Mouse (Mus musculus): Measurements from ENCODE around the gene Lrrc2. TPM values are rescaled to one million over a fixed set of nuclear protein-coding genes. Genes with fewer than 3 reads are reported as not detected.

The Lrrc2 gene
- not detected in 2 replicates for total RNA-seq (2023)

DNA sequence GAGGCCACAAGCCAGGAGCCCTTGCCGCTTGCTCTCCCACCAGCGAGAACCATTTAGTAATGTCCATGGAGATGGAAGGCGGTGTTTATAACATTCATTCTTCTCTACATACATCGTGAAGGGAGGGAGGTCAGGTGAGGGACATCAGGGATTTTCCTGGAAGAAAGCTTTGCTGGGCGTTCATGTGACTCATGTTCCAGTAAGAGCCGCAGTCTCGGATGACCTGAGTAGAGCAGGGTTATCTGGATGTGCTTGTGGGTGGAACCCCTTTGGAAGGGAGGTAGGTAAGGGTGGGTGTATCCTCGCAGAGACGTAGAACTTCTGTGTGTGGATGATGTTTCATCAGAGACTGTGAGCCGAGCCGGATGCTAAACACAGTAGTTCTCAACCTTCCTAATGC lies at the start of gene Lrrc2:
Gene Lrrc2, plus strand, starts transcription at position 149 of the 400 bp plus-strand sequence.

DNA sequence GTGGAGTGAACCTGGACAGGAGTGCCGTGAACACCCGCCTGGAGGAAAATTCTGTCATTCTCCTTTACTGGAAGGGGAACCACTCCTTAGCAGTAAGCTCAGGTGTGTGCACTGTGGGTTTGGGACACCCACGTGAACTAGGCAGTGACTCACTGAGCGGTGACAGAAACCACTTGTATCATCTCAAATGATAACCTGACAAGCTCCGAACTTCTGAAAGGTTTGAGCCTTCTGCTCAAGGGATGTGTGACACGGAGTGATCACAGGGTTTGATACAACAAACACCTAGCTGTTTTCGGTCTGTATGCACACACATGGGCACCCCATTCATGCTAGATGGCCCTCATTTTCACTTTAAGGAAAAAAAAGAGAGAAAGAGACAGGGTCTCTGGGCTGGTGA lies 34.6 kb upstream of the Lrrc2 start, which contains the start of gene Fam240a:
Gene Fam240a, minus strand, starts transcription at position 76 of the 400 bp plus-strand sequence.

DNA sequence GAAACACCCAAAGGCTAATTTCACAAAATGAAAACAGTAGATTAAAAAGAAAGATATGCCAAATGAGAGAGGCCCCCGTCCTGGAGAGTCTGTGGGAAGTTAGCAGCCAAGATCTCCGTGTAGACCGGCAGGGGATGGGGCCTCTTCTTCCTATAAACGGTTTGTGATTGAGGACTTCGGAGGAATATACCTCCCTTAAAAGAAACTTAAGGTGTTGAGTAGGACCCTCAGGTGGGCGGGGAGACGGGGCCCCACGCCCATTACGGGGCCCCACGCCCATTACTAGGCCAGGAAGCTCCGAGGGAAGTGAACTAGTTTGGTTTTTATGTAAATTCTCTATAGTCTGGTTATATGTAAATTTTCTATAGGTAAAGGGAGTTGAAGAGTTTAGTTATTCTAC lies 5.4 kb upstream of the Lrrc2 start, which contains the start of gene Tdgf1:
Gene Tdgf1, minus strand, starts transcription at position 233 of the 400 bp plus-strand sequence.

DNA sequence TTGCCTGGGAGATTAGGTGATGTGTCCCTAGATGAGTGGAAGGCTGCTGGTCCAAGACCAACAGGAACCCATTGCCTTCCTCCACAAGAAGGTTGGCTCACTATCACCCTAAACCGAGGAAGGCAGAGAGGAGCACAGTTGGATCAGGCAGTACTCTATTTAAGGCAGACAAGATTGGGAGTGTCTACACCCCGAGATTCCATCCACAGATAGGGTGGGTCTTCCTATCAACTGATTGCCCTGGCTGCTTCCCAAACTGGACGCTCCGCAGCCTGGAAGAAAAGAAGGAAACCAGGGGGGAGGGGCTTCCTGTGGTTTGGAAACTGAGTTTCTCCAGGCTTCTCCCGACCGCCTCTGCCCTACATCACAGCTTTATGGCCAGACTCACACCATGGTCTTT lies 38.9 kb downstream of the Lrrc2 start, which contains the start of gene Rtp3:
Gene Rtp3, minus strand, starts transcription at position 380 of the 400 bp plus-strand sequence.

DNA sequence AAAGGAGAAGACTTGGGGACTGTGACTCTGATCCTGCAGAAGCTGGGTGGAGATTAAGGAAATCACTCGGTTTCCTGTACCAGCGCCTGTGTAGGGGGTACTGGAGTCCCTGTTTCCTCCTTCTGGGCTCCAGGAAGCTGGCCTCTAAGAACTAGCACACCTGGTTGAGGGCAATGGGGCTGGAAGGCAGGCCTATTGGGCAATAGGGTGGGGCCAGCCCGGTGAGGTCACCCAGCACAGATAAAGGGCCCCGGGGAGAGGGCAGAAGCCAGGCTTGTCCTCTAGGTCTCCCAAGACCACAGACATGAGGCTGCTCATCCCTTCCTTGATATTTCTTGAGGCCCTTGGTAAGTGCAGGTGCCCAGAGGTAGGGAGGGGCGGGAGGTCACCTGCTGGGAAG lies 67.7 kb downstream of the Lrrc2 start, which contains the start of gene Ltf:
Gene Ltf, plus strand, starts transcription at position 250 of the 400 bp plus-strand sequence.

Other genes starting within 250 kb of the Lrrc2 start
- gene Myl3, start 209.7 kb upstream of the Lrrc2 start, total RNA-seq (2023) = not detected in 2 replicates
- gene Pth1r, start 204.4 kb upstream of the Lrrc2 start, total RNA-seq (2023) = 0.39 and 0.47 TPM in 2 replicates
- gene Prss42, start 153.4 kb upstream of the Lrrc2 start, total RNA-seq (2023) = not detected in 2 replicates
- not detected in 2 replicates for gene Prss44, start 137.6 kb upstream of the Lrrc2 start, total RNA-seq (2023)
- not detected in 2 replicates for gene Prss43, start 124.9 kb upstream of the Lrrc2 start, total RNA-seq (2023)
- not detected in 2 replicates for gene Prss45, start 117.0 kb upstream of the Lrrc2 start, total RNA-seq (2023)
- not detected in 2 replicates for gene Prss46, start 107.0 kb upstream of the Lrrc2 start, total RNA-seq (2023)
- gene Prss50, start 93.6 kb upstream of the Lrrc2 start, total RNA-seq (2023) = not detected in 2 replicates
- gene Als2cl, start 71.7 kb upstream of the Lrrc2 start, total RNA-seq (2023) = 0.29 and 0.38 TPM in 2 replicates
- not detected in 2 replicates for gene Tmie, start 71.4 kb upstream of the Lrrc2 start, total RNA-seq (2023)
- gene Fam240a, start 34.7 kb upstream of the Lrrc2 start, total RNA-seq (2023) = not detected in 2 replicates
- not detected in 2 replicates for gene Tdgf1, start 5.4 kb upstream of the Lrrc2 start, total RNA-seq (2023)
- not detected in 2 replicates for gene Rtp3, start 39.0 kb downstream of the Lrrc2 start, total RNA-seq (2023)
- gene Ltf, start 67.7 kb downstream of the Lrrc2 start, total RNA-seq (2023) = 12,432 and 12,592 TPM in 2 replicates
- gene Ccrl2, start 106.0 kb downstream of the Lrrc2 start, total RNA-seq (2023) = 282 and 287 TPM in 2 replicates
- gene Lrrfip2, start 166.0 kb downstream of the Lrrc2 start, total RNA-seq (2023) = 98.9 and 146 TPM in 2 replicates

Measured in neutrophil, adult 65 days (primary cell).